Mouse (Mus musculus) heart, adult 2 months (tissue): ENCODE data around the gene Mta2.

Source experiments
- CTCF ChIP-seq: fragments of 200-600 bp; IDR thresholded peaks from 2 replicates; pipeline ENCODE4 v1.8.1; 2022; ENCODE audit warnings: antibody characterized with exemption, mild to moderate bottlenecking, moderate library complexity
- EP300 ChIP-seq: fragments of 200-500 bp; IDR thresholded peaks from 2 replicates; pipeline ENCODE4 v1.6.1; 2011; ENCODE audit warnings: low read depth, low read length, control low read depth; ENCODE audit not compliant: insufficient read depth
- POLR2A ChIP-seq: fragments of 200-500 bp; IDR thresholded peaks from 2 replicates; pipeline ENCODE4 v1.6.1; 2011; ENCODE audit warnings: mild to moderate bottlenecking, low read depth, low read length, control low read depth; ENCODE audit not compliant: insufficient read depth

GRCm38 (mm10) chr19:8994813-8995607 is 53.3 kb downstream of the Mta2 start:
- TF ChIP-seq CTCF (no peak), POLR2A (no peak), EP300 (no peak)
